Mouse (Mus musculus) urinary bladder, postnatal 14 days (tissue): ENCODE measurements around the gene Cdcp1.

Experiments
- DNase-seq: peaks from one replicate; pipeline ENCODE4 v3.0.0; 2021; ENCODE audit warnings: low spot score

Cdcp1 gene

GRCm38 (mm10) chr9:123207895-123208294 lies 7.9 kb downstream of the Cdcp1 start:
- DNase-seq, result no peak

DNA sequence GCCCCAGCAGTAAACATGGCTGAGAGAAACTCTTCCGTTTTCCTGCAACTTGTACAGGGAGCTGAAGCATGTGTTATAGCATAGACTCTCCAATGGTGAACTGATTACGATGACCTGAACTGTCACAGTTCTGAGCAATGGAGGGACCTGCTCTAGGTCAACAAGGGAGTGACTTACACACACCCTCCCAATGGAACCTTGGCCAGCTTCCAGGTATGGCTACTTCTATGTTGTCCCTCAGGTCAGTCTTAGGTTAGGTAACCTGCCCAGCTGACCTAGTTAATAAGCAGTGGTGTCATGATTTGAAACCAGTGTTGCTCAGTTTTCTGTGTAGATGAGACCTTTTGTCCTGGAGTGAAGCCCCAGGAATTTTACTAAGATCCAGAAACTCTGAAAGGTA lies 8.9 kb downstream of the Cdcp1 start:
- peak; percentile 75 for DNase-seq

DNA sequence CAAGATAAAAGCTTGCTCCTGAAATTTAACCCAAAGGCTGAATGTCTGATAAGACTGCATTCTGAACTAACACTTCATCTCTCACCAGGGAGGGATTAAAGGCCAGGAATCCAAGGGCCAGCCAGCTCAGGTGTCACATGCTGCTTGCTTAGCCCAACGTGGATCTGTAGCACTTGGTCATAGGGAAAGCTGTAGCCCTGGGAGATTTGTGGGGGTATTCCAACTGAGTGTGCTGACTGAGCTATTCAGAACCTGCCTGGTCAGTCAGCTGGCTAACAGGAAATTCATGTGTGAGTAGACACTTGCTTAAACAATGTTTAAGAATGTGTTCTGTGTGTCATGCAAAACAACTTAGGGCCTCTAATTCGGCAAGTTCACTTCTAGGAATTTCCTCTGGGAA lies 9.3 kb downstream of the Cdcp1 start:
- DNase-seq, result peak; percentile 29

GRCm38 (mm10) chr9:123200116-123200515 lies 15.7 kb downstream of the Cdcp1 start:
- DNase-seq, result no peak

GRCm38 (mm10) chr9:123188271-123188670 lies 27.6 kb downstream of the Cdcp1 start:
- DNase-seq, result no peak

DNA sequence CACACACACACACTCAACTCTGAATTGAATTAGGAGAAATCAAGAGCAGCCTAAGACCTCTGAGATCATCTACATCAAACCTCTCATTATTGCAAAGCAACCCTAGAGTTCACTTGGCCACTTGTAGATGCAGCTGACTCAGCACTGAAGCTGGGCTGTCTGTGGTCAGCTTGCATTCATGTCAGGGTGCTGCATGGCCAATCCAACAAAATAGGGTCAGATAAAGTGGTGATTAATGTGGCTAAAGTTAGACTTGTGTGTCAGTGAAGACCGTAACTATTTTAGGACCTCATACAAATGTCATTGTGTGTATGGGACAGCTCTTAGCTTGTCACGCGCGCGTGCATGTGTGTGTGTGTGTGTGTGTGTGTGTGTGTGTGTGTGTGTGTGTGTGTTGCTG lies 28.2 kb downstream of the Cdcp1 start:
- no peak for DNase-seq

DNA sequence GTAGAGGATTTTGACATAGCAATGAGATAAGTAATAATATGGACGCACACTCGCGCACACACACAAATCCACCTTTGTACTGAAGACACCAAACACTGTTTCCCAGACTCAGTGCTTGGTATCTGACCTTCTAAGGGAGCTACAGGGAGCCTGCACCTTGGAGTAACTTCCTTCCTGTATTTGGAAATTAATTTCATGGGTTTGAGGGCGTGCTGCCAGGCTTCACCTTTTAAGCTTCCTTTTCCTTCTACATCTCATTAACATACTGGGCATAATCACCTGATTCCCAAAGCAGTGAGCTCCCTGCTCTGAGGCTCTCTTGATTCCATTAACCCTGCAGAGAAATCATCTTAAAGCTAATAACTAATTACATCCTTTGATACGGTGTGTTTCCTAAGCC lies 29.7 kb downstream of the Cdcp1 start:
- no peak for DNase-seq

- no peak for DNase-seq
Observed at GRCm38 (mm10) chr9:123185546-123185945, 30.3 kb downstream of the Cdcp1 start.

DNA sequence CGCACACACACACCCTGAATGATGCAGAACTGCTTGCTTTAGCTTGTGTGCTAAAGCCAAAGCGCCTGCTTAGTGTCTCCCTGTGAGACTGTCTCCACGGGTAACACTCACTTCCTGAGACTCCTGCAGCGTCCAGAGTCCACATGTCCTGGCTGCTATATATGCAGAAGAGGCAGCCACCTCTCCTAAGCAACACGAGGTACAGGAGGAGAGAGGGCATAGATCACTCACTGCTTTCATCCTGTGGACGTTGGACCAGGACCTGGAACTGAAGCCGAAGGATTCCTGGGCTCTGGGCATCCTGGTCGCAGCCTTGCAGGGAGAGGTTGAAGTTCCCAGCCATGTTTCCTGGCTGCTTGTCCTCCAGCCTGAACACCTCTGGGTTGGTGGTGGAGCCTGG lies 32.6 kb downstream of the Cdcp1 start:
- DNase-seq, result no peak

DNA sequence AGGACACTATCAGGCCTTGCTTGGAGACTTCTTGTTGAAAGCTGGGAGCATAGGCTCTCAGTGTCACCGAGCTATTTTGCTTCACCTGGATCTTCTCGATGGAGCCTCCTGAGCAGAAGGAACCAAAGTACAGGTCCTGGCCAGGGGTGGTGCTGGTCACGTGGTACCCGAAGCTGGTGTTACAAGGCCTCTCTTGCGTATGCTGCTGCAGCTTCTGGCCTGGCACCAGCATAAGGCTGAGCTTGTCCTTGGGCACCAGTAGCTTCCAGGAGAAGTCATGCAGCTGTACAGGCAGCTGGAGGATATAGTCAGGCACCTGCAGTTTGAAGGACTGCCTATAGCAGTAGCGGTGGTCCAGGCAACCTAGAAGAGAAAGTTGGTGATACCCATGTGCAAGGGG lies 35.8 kb downstream of the Cdcp1 start:
- DNase-seq, result no peak

GRCm38 (mm10) chr9:123177380-123178048 lies 38.3 kb downstream of the Cdcp1 start:
- no peak for DNase-seq

GRCm38 (mm10) chr9:123174356-123174755 lies 41.5 kb downstream of the Cdcp1 start:
- DNase-seq, result no peak

GRCm38 (mm10) chr9:123173760-123174159 lies 42.1 kb downstream of the Cdcp1 start:
- no peak for DNase-seq

DNA sequence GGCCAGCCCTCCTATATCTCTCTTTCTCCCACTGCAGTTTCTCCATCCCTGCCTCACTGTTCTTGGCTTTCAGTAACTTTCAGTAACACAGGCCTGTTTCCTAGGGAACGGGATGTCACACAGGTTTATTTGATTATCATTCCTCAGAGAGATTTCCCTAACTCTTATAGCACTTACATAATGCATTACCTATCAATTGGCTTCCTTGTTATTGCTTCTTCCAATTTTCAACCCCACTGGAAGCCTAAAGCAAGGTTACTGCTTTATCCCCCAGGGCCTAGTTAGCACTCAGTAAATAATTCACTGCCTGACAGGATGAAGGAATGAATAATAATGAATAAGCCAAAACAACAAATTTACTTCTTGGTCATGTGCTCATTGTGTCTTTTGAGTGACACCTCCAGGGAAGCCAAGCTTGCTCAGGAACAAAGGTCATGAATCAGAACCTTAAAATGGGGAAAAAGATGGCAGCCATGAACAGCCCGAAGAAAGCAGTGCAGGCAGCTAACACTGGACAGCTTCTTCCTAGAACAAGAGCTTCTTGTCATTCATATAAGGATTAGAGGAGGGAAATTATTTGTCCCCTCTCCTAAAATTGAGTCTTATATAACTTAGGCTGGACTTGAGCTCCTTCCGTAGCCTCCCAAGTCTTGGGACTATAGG lies 49.9 kb downstream of the Cdcp1 start:
- no peak for DNase-seq

DNA sequence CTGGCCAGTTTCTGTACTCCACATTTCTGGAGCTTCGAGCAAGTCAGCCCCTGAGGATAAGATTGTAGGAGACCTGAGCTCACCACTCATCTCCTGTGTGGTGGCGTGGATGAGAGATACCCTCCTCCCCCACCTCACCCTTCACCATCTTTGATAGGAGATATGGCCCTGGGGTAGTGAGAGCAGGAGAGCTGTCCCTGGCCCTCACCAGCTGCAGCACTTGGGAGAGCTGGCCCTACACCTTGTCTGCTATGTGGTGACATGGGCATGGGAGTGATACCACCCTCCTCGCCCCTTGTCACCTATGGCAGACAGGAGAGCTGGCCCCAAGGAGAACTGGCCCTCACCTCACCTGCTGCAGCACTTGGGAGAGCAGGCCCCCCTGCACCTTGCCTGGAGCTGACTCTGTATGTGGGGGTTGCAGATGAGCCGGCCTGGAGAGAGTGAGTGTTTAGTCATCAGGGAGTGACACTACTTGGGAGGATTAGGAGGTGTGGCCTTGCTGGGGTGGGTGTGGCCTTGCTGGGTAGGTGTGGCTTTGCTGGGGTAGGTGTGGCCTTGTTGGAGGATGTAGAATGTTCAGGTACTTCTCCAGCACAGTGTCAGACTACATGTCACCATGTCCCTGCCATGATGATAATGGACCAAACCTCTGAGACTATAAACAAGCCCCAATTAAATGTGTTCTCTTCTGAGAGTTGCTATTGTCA lies 52.7 kb downstream of the Cdcp1 start:
- no peak for DNase-seq

DNA sequence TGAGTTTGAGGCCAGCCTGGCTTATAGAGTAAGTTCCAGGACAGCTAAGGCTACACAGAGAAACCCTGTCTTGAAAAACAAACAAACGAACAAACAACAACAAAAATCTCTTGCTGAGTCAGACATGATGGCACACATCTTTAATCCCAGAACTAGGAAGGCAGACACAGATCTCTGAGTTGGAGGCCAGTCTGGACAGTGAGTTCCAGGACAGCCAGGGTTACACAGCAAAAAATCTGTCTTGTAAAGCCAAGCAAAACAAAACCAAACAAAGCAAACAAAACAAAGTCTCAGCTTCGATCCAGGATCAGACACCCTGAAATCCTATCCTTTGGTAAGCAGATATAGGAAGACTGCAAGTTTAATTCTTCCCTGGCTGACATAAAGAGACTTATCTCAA lies 54.0 kb downstream of the Cdcp1 start:
- DNase-seq, result no peak

- DNase-seq, result peak; percentile 80
Observed at GRCm38 (mm10) chr9:123159330-123159729, 56.5 kb downstream of the Cdcp1 start.

DNA sequence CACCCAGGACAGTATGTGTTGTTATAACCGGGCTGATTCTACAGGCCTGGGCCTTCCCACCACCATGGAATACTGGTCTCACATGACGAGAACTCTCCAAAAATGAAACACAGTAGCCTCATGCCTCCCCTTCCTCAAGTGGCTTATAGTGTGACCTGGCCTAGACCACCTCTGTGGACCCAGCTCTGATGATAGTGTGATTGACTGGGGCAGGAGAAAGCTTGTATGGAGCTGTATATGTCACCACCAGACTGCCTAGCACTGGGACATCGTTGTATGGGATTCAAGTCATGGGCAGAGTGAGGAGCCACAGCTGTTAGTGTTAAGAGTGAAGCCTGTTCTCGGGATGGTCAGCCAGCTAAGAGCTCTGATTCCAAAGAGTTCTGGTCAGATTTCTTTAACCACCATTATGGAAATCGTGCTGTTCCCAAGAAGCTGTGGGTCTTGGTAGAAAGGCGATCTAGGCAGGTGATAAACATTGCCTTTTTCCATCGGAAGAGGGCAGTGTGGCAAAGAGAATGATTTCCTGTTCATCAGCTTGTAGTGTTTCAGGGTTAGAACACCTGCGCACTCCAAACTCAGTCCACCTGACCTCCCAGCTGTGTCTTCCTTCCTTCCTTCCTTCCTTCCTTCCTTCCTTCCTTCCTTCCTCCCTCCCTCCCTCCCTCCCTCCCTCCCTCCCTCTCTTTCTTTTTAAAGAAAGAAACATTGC lies 57.6 kb downstream of the Cdcp1 start:
- no peak for DNase-seq

DNA sequence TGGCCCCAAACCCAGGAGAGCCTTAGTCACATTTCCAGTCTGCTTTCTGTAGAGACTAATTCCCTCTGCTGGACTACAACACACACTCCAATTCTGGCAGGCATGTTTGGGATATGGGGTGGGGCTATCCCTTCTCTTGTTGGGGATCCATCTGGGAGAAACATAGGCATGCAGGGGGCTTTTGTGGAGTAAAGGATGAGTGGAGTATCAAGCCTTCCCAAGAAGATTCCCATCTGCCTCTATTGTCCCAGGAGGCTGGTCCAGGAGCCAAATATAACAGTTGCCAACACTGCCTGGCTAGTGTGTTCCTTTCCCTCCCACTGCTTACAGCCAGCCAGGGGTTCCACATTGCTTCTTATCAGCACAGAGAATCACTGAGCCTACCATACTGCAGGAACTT lies 58.1 kb downstream of the Cdcp1 start:
- DNase-seq, result peak; percentile 25

GRCm38 (mm10) chr9:123156910-123157361 lies 58.9 kb downstream of the Cdcp1 start:
- peak; percentile 81 for DNase-seq

DNA sequence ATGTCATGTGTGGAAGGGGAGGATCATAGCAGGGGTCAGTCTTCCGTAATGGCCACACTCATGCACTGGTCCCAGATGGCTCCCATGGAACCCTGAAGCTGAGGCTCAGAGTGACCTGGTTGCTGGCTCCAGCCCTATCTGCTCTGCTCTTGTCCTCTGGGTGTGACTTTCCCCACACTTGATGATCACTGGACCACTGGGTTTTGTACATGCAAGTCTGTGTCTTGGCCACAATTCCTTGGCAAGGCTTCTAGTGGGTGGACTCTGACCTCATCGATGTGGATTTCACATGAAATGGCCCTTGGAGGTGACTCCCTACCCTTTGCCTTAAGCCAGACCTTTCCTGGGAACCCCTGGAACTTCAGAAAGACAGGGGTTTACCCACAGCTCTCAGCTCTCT lies 62.7 kb downstream of the Cdcp1 start:
- DNase-seq, result peak; percentile 35

- DNase-seq, result no peak
Observed at GRCm38 (mm10) chr9:123152026-123152425, 63.8 kb downstream of the Cdcp1 start.

GRCm38 (mm10) chr9:123151561-123151960 lies 64.3 kb downstream of the Cdcp1 start:
- DNase-seq, result no peak
